Mouse (Mus musculus): Measurements from ENCODE around the gene Olfr1226.
"Not testable (repeated sequence)": the region's sequence is repeated elsewhere in the genome, so short reads cannot be mapped to it uniquely, and the experiment has no call there.

The Olfr1226 gene

GRCm38 (mm10) chr2:89199948-89200347 is at the start of gene Olfr1226:
Gene Olfr1226 (minus strand): TSS chr2:89200048.
- CTCF ChIA-PET = no interaction called here

GRCm38 (mm10) chr2:89196325-89196982 is 3.4 kb downstream of the Olfr1226 start:
- CTCF ChIA-PET = no interaction called here

- CTCF ChIA-PET = no interaction called here
Measured at GRCm38 (mm10) chr2:89174569-89174968, 25.3 kb downstream of the Olfr1226 start, which contains the start of gene Olfr1225. Gene Olfr1225 (minus strand): TSS chr2:89174669.

GRCm38 (mm10) chr2:89164711-89165110 is 35.1 kb downstream of the Olfr1226 start:
- CTCF ChIA-PET = not testable (repeated sequence)

- CTCF ChIA-PET = not testable (repeated sequence)
Measured at GRCm38 (mm10) chr2:89163991-89164390, 35.9 kb downstream of the Olfr1226 start, which contains the start of gene Olfr1224-ps1. Gene Olfr1224-ps1 (minus strand): TSS chr2:89164091.

GRCm38 (mm10) chr2:89151460-89151859 is 48.4 kb downstream of the Olfr1226 start, which contains the start of gene Olfr1223:
Gene Olfr1223 (minus strand): TSS chr2:89151560.
- CTCF ChIA-PET = no interaction called here
